Mouse (Mus musculus) hindbrain, embryonic 14.5 days (tissue): Measurements from ENCODE around the gene Dlg1. TPM values are rescaled to one million over a fixed set of nuclear protein-coding genes. Genes with fewer than 3 reads are reported as not detected.

ENCODE experiments used
- ATAC-seq: fragments of 200-750 bp; cut with Nextera tagmentation; 2 replicates; pipeline ENCODE4 v1.8.0; 2017; ENCODE audit warnings: moderate number of reproducible peaks, mild to moderate bottlenecking, moderate TSS enrichment, moderate library complexity; ENCODE audit not compliant: low FRiP score
- DNase-seq: peaks from one replicate; pipeline ENCODE4 v3.0.0-alpha.2; 2015; ENCODE audit warnings: low spot score
- H3K27ac ChIP-seq: fragments of 300-500 bp; sonication (generic); 2 replicates; pipeline ENCODE4 v1.5.1; 2014; ENCODE audit warnings: mild to moderate bottlenecking, moderate library complexity
- H3K27me3 ChIP-seq: fragments of 300-500 bp; sonication (generic); 2 replicates; pipeline ENCODE4 v1.6.1; 2014; ENCODE audit warnings: mild to moderate bottlenecking, low read length, mixed read lengths; ENCODE audit not compliant: control insufficient read depth, insufficient read depth
- H3K36me3 ChIP-seq: fragments of 300-500 bp; sonication (generic); replicated peaks from 2 replicates; pipeline ENCODE4 v1.6.1; 2014; ENCODE audit not compliant: control insufficient read depth, insufficient read depth
- H3K4me1 ChIP-seq: fragments of 300-500 bp; sonication (generic); replicated peaks from 2 replicates; pipeline ENCODE4 v1.6.1; 2014; ENCODE audit warnings: antibody characterized with exemption, low read length, mixed read lengths; ENCODE audit not compliant: control insufficient read depth, insufficient read depth
- H3K4me2 ChIP-seq: fragments of 300-500 bp; sonication (generic); replicated peaks from 2 replicates; pipeline ENCODE4 v1.6.1; 2014; ENCODE audit warnings: mild to moderate bottlenecking, moderate library complexity
- H3K4me3 ChIP-seq: fragments of 300-500 bp; sonication (generic); replicated peaks from 2 replicates; pipeline ENCODE4 v1.5.1; 2014; ENCODE audit warnings: mild to moderate bottlenecking, low read length
- H3K9ac ChIP-seq: fragments of 300-500 bp; sonication (generic); 2 replicates; pipeline ENCODE4 v1.6.1; 2014
- H3K9me3 ChIP-seq: fragments of 300-500 bp; sonication (generic); 2 replicates; pipeline ENCODE4 v1.6.1; 2016; ENCODE audit warnings: low read length; ENCODE audit not compliant: control insufficient read depth
- WGBS: fragments of 180-500 bp; shearing (Covaris S2); extraction: QIAGEN DNeasy Blood & Tissue Kit; methylation state at CpG from one replicate; pipeline ENCODE4 v1.1.7; 2014; 5-methylcytosine and 5-hydroxymethylcytosine counted together
- polyA plus RNA-seq: library from polyadenylated mRNA; unstranded; fragments of >200 nt; fragmentation: Nextera tagmentation; extraction: Ambion mirVana; gene quantifications from 2 replicates; pipeline ENCODE4 v1.2.1, GENCODE M21; 2014

The Dlg1 gene
- polyA plus RNA-seq = 14.4 and 15.0 TPM in 2 replicates

GRCm38 (mm10) chr16:31663379-31664286 is at the start of gene Dlg1:
Gene Dlg1 (plus strand): TSS chr16:31663443.
- ATAC-seq = peak; percentile 95
- Histone ChIP-seq H3K9ac (peak within 1 kb of the TSS; percentile 71), H3K4me3 (peak within 1 kb of the TSS; percentile 88), H3K27ac (peak within 1 kb of the TSS; percentile 73), H3K9me3 (no peaks in the 10 kb centered on the region), H3K36me3 (peaks cover 12% of the 10 kb centered on the region; the same call in 1 of the 2 replicates), H3K27me3 (peaks cover 4% of the 10 kb centered on the region; the same call in 1 of the 2 replicates), H3K4me1 (peaks cover 13% of the 10 kb centered on the region; the same call in 1 of the 2 replicates), H3K4me2 (peak within 1 kb of the TSS; percentile 68)
- peak; percentile 83 for DNase-seq
- WGBS = under 1% methylated on average over 71 of the region's 95 CpGs

- Histone ChIP-seq H3K9ac (no peak overlapping the region), H3K36me3 (no peaks in the 10 kb centered on the region), H3K4me1 (0 out of 2 replicates have a peak, but pooled peaks cover 13% of the 10 kb centered on the region), H3K9me3 (no peaks in the 10 kb centered on the region), H3K27me3 (no peaks in the 10 kb centered on the region), H3K27ac (no peak overlapping the region), H3K4me2 (no peak overlapping the region), H3K4me3 (no peak overlapping the region)
- DNase-seq = no peak
- ATAC-seq = no peak
- WGBS = 86% methylated on average over 2 of the region's 2 CpGs
These were observed 46.9 kb upstream of the Dlg1 start for GRCm38 (mm10) chr16:31616382-31616781.

DNA sequence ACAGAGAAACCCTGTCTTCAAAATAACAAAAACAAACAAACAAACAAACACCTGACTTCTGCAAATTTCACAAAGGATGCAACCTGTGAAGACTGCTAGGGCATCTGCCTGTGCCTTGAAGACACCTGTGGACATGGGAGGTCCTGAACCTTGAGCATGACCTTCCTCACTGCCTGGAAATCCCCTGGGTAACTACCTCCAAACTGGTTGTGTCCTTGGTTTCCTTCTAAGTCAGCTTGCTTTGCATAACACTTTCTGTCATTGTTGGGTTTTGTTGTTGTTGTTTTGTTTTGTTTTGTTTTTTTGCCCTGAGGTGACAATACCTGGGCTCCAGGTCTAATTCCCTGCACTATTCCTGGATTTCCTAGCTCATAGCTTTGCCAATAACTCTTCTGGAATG is 46.1 kb upstream of the Dlg1 start:
- no peaks in the 10 kb centered on the region for H3K27me3 ChIP-seq
- DNase-seq = no peak
- H3K4me2 ChIP-seq = no peak overlapping the region
- no peak overlapping the region for H3K9ac ChIP-seq
- 0 out of 2 replicates have a peak, but pooled peaks cover 13% of the 10 kb centered on the region for H3K4me1 ChIP-seq
- no peaks in the 10 kb centered on the region for H3K36me3 ChIP-seq
- no peak for ATAC-seq
- no peak overlapping the region for H3K27ac ChIP-seq
- H3K4me3 ChIP-seq = no peak overlapping the region
- no peaks in the 10 kb centered on the region for H3K9me3 ChIP-seq

- no peaks in the 10 kb centered on the region for H3K36me3 ChIP-seq
- peak overlapping the region; percentile 11; the same call in 1 of the 2 replicates for H3K4me2 ChIP-seq
- WGBS = 14% methylated on average over 10 of the region's 10 CpGs
- no peaks in the 10 kb centered on the region for H3K27me3 ChIP-seq
- no peaks in the 10 kb centered on the region for H3K9me3 ChIP-seq
- no peak overlapping the region for H3K4me3 ChIP-seq
- H3K27ac ChIP-seq = peak overlapping the region; percentile 16; the same call in 1 of the 2 replicates
- H3K9ac ChIP-seq = peak overlapping the region; percentile 7; the same call in 1 of the 2 replicates
- DNase-seq = peak; percentile 56
- 0 out of 2 replicates have a peak, but pooled peaks cover 13% of the 10 kb centered on the region for H3K4me1 ChIP-seq
- peak; percentile 72; the same call in 1 of the 2 replicates for ATAC-seq
These were observed 45.3 kb upstream of the Dlg1 start for GRCm38 (mm10) chr16:31617823-31618371.

GRCm38 (mm10) chr16:31618671-31619070 is 44.6 kb upstream of the Dlg1 start:
- no peak overlapping the region for H3K27ac ChIP-seq
- no peak overlapping the region for H3K4me2 ChIP-seq
- no peaks in the 10 kb centered on the region for H3K36me3 ChIP-seq
- H3K9ac ChIP-seq = no peak overlapping the region
- 0 out of 2 replicates have a peak, but pooled peaks cover 13% of the 10 kb centered on the region for H3K4me1 ChIP-seq
- ATAC-seq = no peak
- 71% methylated on average over 9 of the region's 9 CpGs for WGBS
- DNase-seq = no peak
- no peaks in the 10 kb centered on the region for H3K27me3 ChIP-seq
- no peaks in the 10 kb centered on the region for H3K9me3 ChIP-seq
- H3K4me3 ChIP-seq = no peak overlapping the region

- Histone ChIP-seq H3K27me3 (no peaks in the 10 kb centered on the region), H3K9me3 (no peaks in the 10 kb centered on the region), H3K9ac (no peak overlapping the region), H3K36me3 (no peaks in the 10 kb centered on the region), H3K4me3 (no peak overlapping the region), H3K27ac (no peak overlapping the region), H3K4me2 (no peak overlapping the region), H3K4me1 (0 out of 2 replicates have a peak, but pooled peaks cover 13% of the 10 kb centered on the region)
- ATAC-seq (no peak), DNase-seq (no peak)
- 91% methylated on average over 6 of the region's 6 CpGs for WGBS
These were observed 43.4 kb upstream of the Dlg1 start for GRCm38 (mm10) chr16:31619675-31620335.

DNA sequence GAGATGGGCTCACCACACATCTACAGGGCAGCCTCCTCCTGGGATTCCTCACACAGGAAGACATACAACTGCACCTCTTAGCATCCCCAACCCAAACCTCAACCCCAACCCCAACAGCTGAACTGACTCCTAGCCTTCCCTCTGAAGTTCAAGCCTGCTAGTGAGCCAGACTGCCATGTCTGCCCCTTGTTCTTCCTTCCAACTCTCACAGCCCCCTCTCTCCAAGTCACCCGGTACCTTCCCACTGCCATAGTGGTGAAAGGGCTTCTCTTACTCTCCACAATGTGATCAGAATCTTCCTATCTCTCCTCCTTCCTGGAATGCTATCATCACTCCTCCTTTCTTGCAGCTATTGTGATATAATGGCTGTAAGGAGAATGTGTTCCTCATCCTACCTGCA is 40.9 kb upstream of the Dlg1 start:
- no peaks in the 10 kb centered on the region for H3K36me3 ChIP-seq
- 100% methylated on average over 1 of the region's 1 CpGs for WGBS
- DNase-seq = no peak
- H3K4me1 ChIP-seq = 0 out of 2 replicates have a peak, but pooled peaks cover 13% of the 10 kb centered on the region
- H3K9me3 ChIP-seq = no peaks in the 10 kb centered on the region
- H3K27me3 ChIP-seq = no peaks in the 10 kb centered on the region
- ATAC-seq = no peak
- no peak overlapping the region for H3K27ac ChIP-seq
- no peak overlapping the region for H3K4me3 ChIP-seq
- no peak overlapping the region for H3K4me2 ChIP-seq
- no peak overlapping the region for H3K9ac ChIP-seq

- no peaks in the 10 kb centered on the region for H3K27me3 ChIP-seq
- H3K4me1 ChIP-seq = 0 out of 2 replicates have a peak, but pooled peaks cover 6% of the 10 kb centered on the region
- DNase-seq = no peak
- no peaks in the 10 kb centered on the region for H3K36me3 ChIP-seq
- H3K27ac ChIP-seq = no peak overlapping the region
- H3K9ac ChIP-seq = no peak overlapping the region
- no peak overlapping the region for H3K4me2 ChIP-seq
- no peak for ATAC-seq
- no peaks in the 10 kb centered on the region for H3K9me3 ChIP-seq
- H3K4me3 ChIP-seq = no peak overlapping the region
- 92% methylated on average over 6 of the region's 6 CpGs for WGBS
These were observed 40.1 kb upstream of the Dlg1 start for GRCm38 (mm10) chr16:31623136-31623535.

GRCm38 (mm10) chr16:31624749-31625148 is 38.5 kb upstream of the Dlg1 start:
- DNase-seq = no peak
- no peak overlapping the region for H3K4me3 ChIP-seq
- H3K36me3 ChIP-seq = no peaks in the 10 kb centered on the region
- no peaks in the 10 kb centered on the region for H3K27me3 ChIP-seq
- WGBS = 92% methylated on average over 1 of the region's 1 CpGs
- no peak overlapping the region for H3K9ac ChIP-seq
- no peak overlapping the region for H3K27ac ChIP-seq
- H3K4me1 ChIP-seq = no peaks in the 10 kb centered on the region
- ATAC-seq = no peak
- no peaks in the 10 kb centered on the region for H3K9me3 ChIP-seq
- no peak overlapping the region for H3K4me2 ChIP-seq
